Mouse (Mus musculus) stomach, embryonic 16.5 days (tissue): ENCODE measurements at regions not wholly inside any gene's neighbourhood (a gene's known extent, or its start where the extent isn't known, plus 50 kb on each side); places are given as distances from the start of the nearest gene placed in this dataset.

Source experiments
- ATAC-seq: fragments of 200-750 bp; cut with Nextera tagmentation; 2 replicates; pipeline ENCODE4 v1.8.0; 2017; ENCODE audit warnings: moderate number of reproducible peaks, moderate TSS enrichment; ENCODE audit not compliant: insufficient read depth, low FRiP score
- H3K27ac ChIP-seq: fragments of 300-500 bp; sonication (generic); 2 replicates; pipeline ENCODE4 v1.5.1; 2014; ENCODE audit warnings: low read length
- H3K27me3 ChIP-seq: fragments of 300-500 bp; sonication (generic); 2 replicates; pipeline ENCODE4 v1.6.1; 2014; ENCODE audit warnings: low read length, control low read depth, mixed read lengths; ENCODE audit not compliant: control insufficient read depth, insufficient read depth
- H3K36me3 ChIP-seq: fragments of 300-500 bp; sonication (generic); 2 replicates; pipeline ENCODE4 v1.6.1; 2014; ENCODE audit warnings: low read length; ENCODE audit not compliant: control insufficient read depth, insufficient read depth
- H3K4me1 ChIP-seq: fragments of 300-500 bp; sonication (generic); 2 replicates; pipeline ENCODE4 v1.6.1; 2014; ENCODE audit warnings: low read length, control low read depth, mixed read lengths; ENCODE audit not compliant: control insufficient read depth, insufficient read depth
- H3K4me2 ChIP-seq: fragments of 300-500 bp; sonication (generic); 2 replicates; pipeline ENCODE4 v1.6.1; 2014; ENCODE audit warnings: low read depth, low read length, mixed read lengths
- H3K4me3 ChIP-seq: fragments of 300-500 bp; sonication (generic); replicated peaks from 2 replicates; pipeline ENCODE4 v1.5.1; 2014; ENCODE audit warnings: mild to moderate bottlenecking, low read length
- H3K9ac ChIP-seq: fragments of 300-500 bp; sonication (generic); 2 replicates; pipeline ENCODE4 v1.6.1; 2014; ENCODE audit warnings: low read length
- H3K9me3 ChIP-seq: fragments of 300-500 bp; sonication (generic); replicated peaks from 2 replicates; pipeline ENCODE4 v1.6.1; 2016; ENCODE audit warnings: low read length, control low read depth; ENCODE audit not compliant: control insufficient read depth
- WGBS: fragments of 180-500 bp; shearing (Covaris S2); extraction: QIAGEN DNeasy Blood & Tissue Kit; methylation state at CpG from one replicate; pipeline ENCODE4 v1.1.7; 2014; 5-methylcytosine and 5-hydroxymethylcytosine counted together

- Histone ChIP-seq H3K4me3 (no peak overlapping the region), H3K9ac (no peak overlapping the region), H3K27ac (no peak overlapping the region), H3K4me2 (no peak overlapping the region), H3K27me3 (no peaks in the 10 kb centered on the region), H3K9me3 (no peaks in the 10 kb centered on the region), H3K4me1 (no peaks in the 10 kb centered on the region), H3K36me3 (no peaks in the 10 kb centered on the region)
- 76% methylated on average over 2 of the region's 2 CpGs for WGBS
- no peak for ATAC-seq
Measured at GRCm38 (mm10) chr3:35334017-35334416, 419.9 kb upstream of the Atp11b start.

- no peak for ATAC-seq
- Histone ChIP-seq H3K36me3 (no peaks in the 10 kb centered on the region), H3K4me2 (no peak overlapping the region), H3K27me3 (no peaks in the 10 kb centered on the region), H3K4me1 (no peaks in the 10 kb centered on the region), H3K9ac (no peak overlapping the region), H3K4me3 (no peak overlapping the region), H3K9me3 (no peaks in the 10 kb centered on the region), H3K27ac (no peak overlapping the region)
- WGBS = 54% methylated on average over 3 of the region's 3 CpGs
Measured at GRCm38 (mm10) chr3:35334546-35334945, 419.4 kb upstream of the Atp11b start.

GRCm38 (mm10) chr3:35335837-35336236 is 418.1 kb upstream of the Atp11b start:
- Histone ChIP-seq H3K27me3 (no peaks in the 10 kb centered on the region), H3K36me3 (no peaks in the 10 kb centered on the region), H3K9ac (no peak overlapping the region), H3K4me2 (no peak overlapping the region), H3K4me1 (no peaks in the 10 kb centered on the region), H3K9me3 (no peaks in the 10 kb centered on the region), H3K4me3 (no peak overlapping the region), H3K27ac (no peak overlapping the region)
- 39% methylated on average over 5 of the region's 5 CpGs for WGBS
- ATAC-seq = no peak

- H3K4me2 ChIP-seq = peak overlapping the region; percentile 79
- 0 out of 2 replicates have a peak overlapping the region, but pooled peaks have one; percentile 33 for H3K27ac ChIP-seq
- H3K9ac ChIP-seq = peak overlapping the region; percentile 70
- peak overlapping the region; percentile 48 for H3K4me3 ChIP-seq
- no peaks in the 10 kb centered on the region for H3K36me3 ChIP-seq
- no peaks in the 10 kb centered on the region for H3K27me3 ChIP-seq
- peaks cover 7% of the 10 kb centered on the region; the same call in 1 of the 2 replicates for H3K4me1 ChIP-seq
- H3K9me3 ChIP-seq = no peaks in the 10 kb centered on the region
- no peak for ATAC-seq
- 15% methylated on average over 10 of the region's 10 CpGs for WGBS
Measured at GRCm38 (mm10) chr3:35340525-35340924, 413.4 kb upstream of the Atp11b start.

- no peaks in the 10 kb centered on the region for H3K36me3 ChIP-seq
- peaks cover 7% of the 10 kb centered on the region; the same call in 1 of the 2 replicates for H3K4me1 ChIP-seq
- peak overlapping the region; percentile 79 for H3K4me2 ChIP-seq
- WGBS = 6% methylated on average over 22 of the region's 22 CpGs
- peak; percentile 78; the same call in 1 of the 2 replicates for ATAC-seq
- H3K4me3 ChIP-seq = peak overlapping the region; percentile 48
- no peaks in the 10 kb centered on the region for H3K27me3 ChIP-seq
- H3K9me3 ChIP-seq = no peaks in the 10 kb centered on the region
- H3K27ac ChIP-seq = 0 out of 2 replicates have a peak overlapping the region, but pooled peaks have one; percentile 33
- peak overlapping the region; percentile 70 for H3K9ac ChIP-seq
Measured at GRCm38 (mm10) chr3:35340935-35341800, 412.7 kb upstream of the Atp11b start.

GRCm38 (mm10) chr3:35341840-35342239 is 412.1 kb upstream of the Atp11b start:
- Histone ChIP-seq H3K36me3 (no peaks in the 10 kb centered on the region), H3K9ac (no peak overlapping the region), H3K4me1 (peaks cover 7% of the 10 kb centered on the region; the same call in 1 of the 2 replicates), H3K9me3 (no peaks in the 10 kb centered on the region), H3K4me3 (no peak overlapping the region), H3K27ac (no peak overlapping the region), H3K27me3 (no peaks in the 10 kb centered on the region), H3K4me2 (peak overlapping the region; percentile 79)
- ATAC-seq = no peak
- WGBS = 21% methylated on average over 9 of the region's 9 CpGs

GRCm38 (mm10) chr3:35342584-35342983 is 411.3 kb upstream of the Atp11b start:
- H3K9ac ChIP-seq = no peak overlapping the region
- no peaks in the 10 kb centered on the region for H3K9me3 ChIP-seq
- H3K4me3 ChIP-seq = no peak overlapping the region
- no peak overlapping the region for H3K4me2 ChIP-seq
- H3K36me3 ChIP-seq = no peaks in the 10 kb centered on the region
- WGBS = 44% methylated on average over 4 of the region's 4 CpGs
- peaks cover 7% of the 10 kb centered on the region; the same call in 1 of the 2 replicates for H3K4me1 ChIP-seq
- H3K27ac ChIP-seq = no peak overlapping the region
- no peaks in the 10 kb centered on the region for H3K27me3 ChIP-seq
- peak; percentile 46; the same call in 1 of the 2 replicates for ATAC-seq

GRCm38 (mm10) chr3:35343936-35344335 is 410.0 kb upstream of the Atp11b start:
- Histone ChIP-seq H3K27ac (no peak overlapping the region), H3K4me2 (no peak overlapping the region), H3K4me3 (no peak overlapping the region), H3K27me3 (no peaks in the 10 kb centered on the region), H3K36me3 (no peaks in the 10 kb centered on the region), H3K4me1 (peaks cover 7% of the 10 kb centered on the region; the same call in 1 of the 2 replicates), H3K9me3 (no peaks in the 10 kb centered on the region), H3K9ac (no peak overlapping the region)
- ATAC-seq = no peak
- 68% methylated on average over 5 of the region's 5 CpGs for WGBS

- no peak for ATAC-seq
- no peak overlapping the region for H3K4me3 ChIP-seq
- no peaks in the 10 kb centered on the region for H3K36me3 ChIP-seq
- H3K27me3 ChIP-seq = no peaks in the 10 kb centered on the region
- H3K4me2 ChIP-seq = no peak overlapping the region
- H3K27ac ChIP-seq = no peak overlapping the region
- no peak overlapping the region for H3K9ac ChIP-seq
- WGBS = 71% methylated on average over 7 of the region's 7 CpGs
- no peaks in the 10 kb centered on the region for H3K9me3 ChIP-seq
- H3K4me1 ChIP-seq = no peaks in the 10 kb centered on the region
Measured at GRCm38 (mm10) chr3:35349114-35349513, 404.8 kb upstream of the Atp11b start.
